Mouse (Mus musculus): ENCODE measurements around the gene Armh4. TPM values are rescaled to one million over a fixed set of nuclear protein-coding genes. Genes with fewer than 3 reads are reported as not detected.
"Not testable (repeated sequence)": the region's sequence is repeated elsewhere in the genome, so short reads cannot be mapped to it uniquely, and the experiment has no call there.

Gene Armh4
- polyA plus RNA-seq, 1 experiment from 2014 or later = 16.2 TPM

GRCm38 (mm10) chr14:49780416-49780815 is 2.8 kb downstream of the Armh4 start:
- WGBS = 65% methylated on average over 4 of the region's 4 CpGs
- no peak overlapping the region for H3K4me2 ChIP-seq (replicated peaks)
- H3K4me1 ChIP-seq = peaks cover 14% of the 10 kb centered on the region

GRCm38 (mm10) chr14:49777539-49777938 is 5.6 kb downstream of the Armh4 start:
- H3K4me3 ChIP-seq; H3K27ac ChIP-seq (replicated peaks); H3K27me3 ChIP-seq; H3K9me3 ChIP-seq; H3K4me2 ChIP-seq (replicated peaks); ATAC-seq (replicated peaks); H3K9ac ChIP-seq (replicated peaks); H3K36me3 ChIP-seq: not testable (repeated sequence)
- H3K4me1 ChIP-seq = peaks cover 10% of the 10 kb centered on the region
- 85% methylated on average over 4 of the region's 4 CpGs for WGBS

More at GRCm38 (mm10) chr14:49780416-49780815, 2.8 kb downstream of the Armh4 start:
- H3K36me3 ChIP-seq = no peaks in the 10 kb centered on the region
- no peak for ATAC-seq (replicated peaks)
- H3K9ac ChIP-seq (replicated peaks) = no peak overlapping the region
- no peak overlapping the region for H3K27ac ChIP-seq (replicated peaks)
- no peaks in the 10 kb centered on the region for H3K9me3 ChIP-seq
- no peak overlapping the region for H3K4me3 ChIP-seq
- H3K27me3 ChIP-seq = no peaks in the 10 kb centered on the region

- no peaks in the 10 kb centered on the region for H3K4me1 ChIP-seq
- ATAC-seq (replicated peaks) = no peak
- H3K27ac ChIP-seq (replicated peaks) = no peak overlapping the region
- no peaks in the 10 kb centered on the region for H3K27me3 ChIP-seq
- WGBS = 64% methylated on average over 1 of the region's 1 CpGs
- H3K4me3 ChIP-seq = no peak overlapping the region
- H3K9ac ChIP-seq (replicated peaks) = no peak overlapping the region
- no peak overlapping the region for H3K4me2 ChIP-seq (replicated peaks)
- H3K9me3 ChIP-seq = no peaks in the 10 kb centered on the region
- H3K36me3 ChIP-seq = no peaks in the 10 kb centered on the region
These were observed 11.4 kb downstream of the Armh4 start for GRCm38 (mm10) chr14:49771746-49772145.

- no peak overlapping the region for H3K4me3 ChIP-seq
- ATAC-seq (replicated peaks) = peak; percentile 48; the same call in 1 of the 2 replicates
- H3K9ac ChIP-seq (replicated peaks) = no peak overlapping the region
- H3K27ac ChIP-seq (replicated peaks) = no peak overlapping the region
- no peaks in the 10 kb centered on the region for H3K36me3 ChIP-seq
- 84% methylated on average over 4 of the region's 4 CpGs for WGBS
- no peaks in the 10 kb centered on the region for H3K4me1 ChIP-seq
- no peaks in the 10 kb centered on the region for H3K27me3 ChIP-seq
- no peaks in the 10 kb centered on the region for H3K9me3 ChIP-seq
- H3K4me2 ChIP-seq (replicated peaks) = no peak overlapping the region
These were observed 16.6 kb downstream of the Armh4 start for GRCm38 (mm10) chr14:49766601-49767000.

GRCm38 (mm10) chr14:49755845-49756244 is 27.3 kb downstream of the Armh4 start:
- Histone ChIP-seq H3K4me3 (no peak overlapping the region), H3K9me3 (no peaks in the 10 kb centered on the region), H3K4me1 (no peaks in the 10 kb centered on the region), H3K27ac (replicated peaks) (no peak overlapping the region), H3K4me2 (replicated peaks) (no peak overlapping the region), H3K36me3 (no peaks in the 10 kb centered on the region), H3K27me3 (no peaks in the 10 kb centered on the region), H3K9ac (replicated peaks) (no peak overlapping the region)
- WGBS = 98% methylated on average over 1 of the region's 1 CpGs
- ATAC-seq (replicated peaks) = no peak

GRCm38 (mm10) chr14:49752614-49753013 is 30.6 kb downstream of the Armh4 start:
- no peak overlapping the region for H3K4me2 ChIP-seq (replicated peaks)
- H3K9ac ChIP-seq (replicated peaks) = no peak overlapping the region
- H3K9me3 ChIP-seq = no peaks in the 10 kb centered on the region
- H3K4me3 ChIP-seq = no peak overlapping the region
- H3K27me3 ChIP-seq = no peaks in the 10 kb centered on the region
- ATAC-seq (replicated peaks) = no peak
- H3K36me3 ChIP-seq = no peaks in the 10 kb centered on the region
- no peak overlapping the region for H3K27ac ChIP-seq (replicated peaks)
- H3K4me1 ChIP-seq = no peaks in the 10 kb centered on the region

GRCm38 (mm10) chr14:49745874-49746273 is 37.3 kb downstream of the Armh4 start:
- ATAC-seq (replicated peaks) = no peak
- Histone ChIP-seq H3K4me3 (no peak overlapping the region), H3K4me2 (replicated peaks) (no peak overlapping the region), H3K27ac (replicated peaks) (no peak overlapping the region), H3K36me3 (no peaks in the 10 kb centered on the region), H3K9me3 (no peaks in the 10 kb centered on the region), H3K9ac (replicated peaks) (no peak overlapping the region), H3K27me3 (no peaks in the 10 kb centered on the region), H3K4me1 (no peaks in the 10 kb centered on the region)
- WGBS = 91% methylated on average over 1 of the region's 1 CpGs

GRCm38 (mm10) chr14:49743946-49744526 is 39.1 kb downstream of the Armh4 start:
- H3K4me1 ChIP-seq = peaks cover 5% of the 10 kb centered on the region; the same call in 1 of the 2 replicates
- no peak overlapping the region for H3K4me2 ChIP-seq (replicated peaks)
- no peak overlapping the region for H3K27ac ChIP-seq (replicated peaks)
- H3K4me3 ChIP-seq = no peak overlapping the region
- 89% methylated on average over 6 of the region's 6 CpGs for WGBS
- no peaks in the 10 kb centered on the region for H3K27me3 ChIP-seq
- ATAC-seq (replicated peaks) = no peak
- H3K9ac ChIP-seq (replicated peaks) = no peak overlapping the region
- no peaks in the 10 kb centered on the region for H3K9me3 ChIP-seq
- no peaks in the 10 kb centered on the region for H3K36me3 ChIP-seq

- H3K36me3 ChIP-seq = no peaks in the 10 kb centered on the region
- WGBS = 21% methylated on average over 7 of the region's 7 CpGs
- no peak overlapping the region for H3K27ac ChIP-seq (replicated peaks)
- no peak overlapping the region for H3K4me2 ChIP-seq (replicated peaks)
- ATAC-seq (replicated peaks) = no peak
- no peaks in the 10 kb centered on the region for H3K9me3 ChIP-seq
- no peaks in the 10 kb centered on the region for H3K27me3 ChIP-seq
- H3K4me3 ChIP-seq = no peak overlapping the region
- peaks cover 10% of the 10 kb centered on the region for H3K4me1 ChIP-seq
- H3K9ac ChIP-seq (replicated peaks) = no peak overlapping the region
These were observed 43.9 kb downstream of the Armh4 start for GRCm38 (mm10) chr14:49739328-49739727.

- no peaks in the 10 kb centered on the region for H3K27me3 ChIP-seq
- H3K4me2 ChIP-seq (replicated peaks) = no peak overlapping the region
These were observed 44.6 kb downstream of the Armh4 start for GRCm38 (mm10) chr14:49738441-49739088.

GRCm38 (mm10) chr14:49733950-49734349 is 49.2 kb downstream of the Armh4 start:
- no peak overlapping the region for H3K4me2 ChIP-seq (replicated peaks)
- ATAC-seq (replicated peaks) = 0 out of 2 replicates have a peak, but pooled peaks have one; percentile 42
- H3K9me3 ChIP-seq = no peaks in the 10 kb centered on the region
- H3K4me3 ChIP-seq = no peak overlapping the region
- H3K27me3 ChIP-seq = no peaks in the 10 kb centered on the region
- no peak overlapping the region for H3K9ac ChIP-seq (replicated peaks)
- H3K36me3 ChIP-seq = no peaks in the 10 kb centered on the region
- H3K4me1 ChIP-seq = peaks cover 5% of the 10 kb centered on the region
- H3K27ac ChIP-seq (replicated peaks) = no peak overlapping the region

More at GRCm38 (mm10) chr14:49738441-49739088, 44.6 kb downstream of the Armh4 start:
- WGBS = 24% methylated on average over 1 of the region's 2 CpGs
- H3K27ac ChIP-seq (replicated peaks) = no peak overlapping the region
- no peak overlapping the region for H3K4me3 ChIP-seq
- H3K36me3 ChIP-seq = no peaks in the 10 kb centered on the region
- H3K4me1 ChIP-seq = peaks cover 10% of the 10 kb centered on the region
- H3K9me3 ChIP-seq = no peaks in the 10 kb centered on the region
- H3K9ac ChIP-seq (replicated peaks) = no peak overlapping the region
- peak; percentile 41; the same call in 1 of the 2 replicates for ATAC-seq (replicated peaks)

- WGBS = 55% methylated on average over 4 of the region's 4 CpGs
- Histone ChIP-seq H3K4me2 (replicated peaks) (no peak overlapping the region), H3K36me3 (no peaks in the 10 kb centered on the region), H3K4me1 (no peaks in the 10 kb centered on the region), H3K27me3 (no peaks in the 10 kb centered on the region), H3K9ac (replicated peaks) (no peak overlapping the region), H3K4me3 (no peak overlapping the region), H3K9me3 (no peaks in the 10 kb centered on the region), H3K27ac (replicated peaks) (no peak overlapping the region)
- ATAC-seq (replicated peaks) = no peak
These were observed 59.7 kb downstream of the Armh4 start for GRCm38 (mm10) chr14:49723361-49724054.

All from forebrain, embryonic 15.5 days (tissue).